Mouse (Mus musculus): ENCODE measurements at regions not wholly inside any gene's neighbourhood (a gene's known extent, or its start where the extent isn't known, plus 50 kb on each side); places are given as distances from the start of the nearest gene placed in this dataset.

DNA sequence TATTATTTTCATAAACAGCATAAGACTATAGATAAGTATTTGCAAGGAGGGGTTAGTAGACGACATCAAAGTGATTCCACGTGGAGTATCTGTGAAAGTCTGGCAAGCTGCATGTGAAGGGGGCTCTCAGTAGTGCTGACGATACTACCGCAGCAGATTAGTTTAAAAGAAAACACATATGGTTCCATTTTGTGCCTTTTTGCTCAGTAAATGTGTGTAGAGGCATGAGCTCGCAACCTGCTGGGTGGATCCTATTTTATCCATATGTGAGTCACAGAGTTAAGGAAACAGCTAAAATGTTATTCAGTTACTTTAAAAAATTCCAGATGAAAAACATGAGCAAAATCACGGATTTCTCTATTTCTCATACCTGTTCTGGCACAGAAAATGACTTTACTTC is 325.4 kb downstream of the Tfec start:
- no peak for DNase-seq

DNA sequence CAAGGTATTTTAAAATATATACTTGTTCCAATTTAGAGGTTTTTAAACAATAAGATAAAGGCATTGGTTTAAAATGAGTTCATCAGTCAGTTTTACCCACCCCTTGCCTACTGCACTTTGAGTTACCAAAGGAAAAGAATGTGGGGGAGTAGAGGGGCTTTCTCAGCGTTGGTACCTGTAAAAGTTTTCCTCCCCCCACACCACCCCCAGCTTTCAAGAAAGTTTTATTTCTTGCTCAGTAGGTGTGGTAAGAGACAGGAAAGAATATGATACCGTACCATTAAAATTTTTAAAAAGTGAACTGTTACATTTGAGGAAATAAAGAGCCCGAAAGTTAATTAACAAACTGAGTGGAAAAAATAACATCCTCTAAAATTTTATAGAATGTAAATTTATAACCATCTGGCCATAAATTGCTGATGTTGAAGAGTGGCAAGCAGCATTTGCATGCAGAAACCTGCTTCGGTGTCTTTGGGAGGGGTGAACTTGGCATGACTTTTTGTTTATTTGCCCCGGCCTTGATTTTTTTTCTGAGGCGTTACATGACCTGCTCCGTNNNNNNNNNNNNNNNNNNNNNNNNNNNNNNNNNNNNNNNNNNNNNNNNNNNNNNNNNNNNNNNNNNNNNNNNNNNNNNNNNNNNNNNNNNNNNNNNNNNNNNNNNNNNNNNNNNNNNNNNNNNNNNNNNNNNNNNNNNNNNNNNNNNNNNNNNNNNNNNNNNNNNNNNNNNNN is 346.1 kb downstream of the Tfec start:
- DNase-seq = no peak

DNA sequence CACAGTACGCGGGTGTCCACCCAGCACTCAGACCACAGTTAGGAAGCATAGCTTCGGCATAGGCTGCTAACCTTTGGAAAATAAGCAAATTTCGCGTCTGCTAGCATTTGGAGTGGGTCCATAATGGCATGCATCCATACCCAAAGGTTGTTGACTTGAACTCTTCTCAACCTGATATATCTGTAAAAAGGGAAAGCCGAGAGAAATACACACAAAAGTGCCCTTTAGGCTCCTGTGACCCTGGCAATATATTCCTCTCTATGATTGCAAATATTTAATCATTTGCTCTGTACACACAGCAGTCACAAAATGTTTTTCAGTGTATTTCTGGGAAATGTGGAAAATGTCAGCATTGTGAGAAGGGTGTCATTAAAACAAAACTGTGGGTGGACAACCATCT is 347.1 kb downstream of the Tfec start:
- DNase-seq = peak in 1 of 2 experiments; percentile 3

DNA sequence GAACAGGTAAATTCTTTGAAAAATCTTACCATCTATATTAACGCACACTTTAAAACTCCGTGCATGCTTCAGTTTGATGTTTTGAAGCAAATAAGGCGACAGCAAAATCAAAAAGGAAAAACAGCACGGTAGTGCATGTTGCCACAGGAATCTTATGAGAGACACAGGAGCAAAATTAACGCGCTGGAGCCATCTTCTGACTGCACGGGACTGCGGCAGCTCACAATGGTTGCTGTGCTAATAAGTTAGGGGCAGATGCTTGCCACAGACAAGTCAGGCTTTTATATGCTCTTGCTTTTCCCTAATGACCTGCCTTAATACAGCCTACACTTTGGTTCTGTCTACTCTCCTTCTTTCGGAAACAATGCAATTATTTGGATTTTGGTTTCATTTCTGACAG is 347.8 kb downstream of the Tfec start:
- peak; percentile 17 to 25 for DNase-seq

DNA sequence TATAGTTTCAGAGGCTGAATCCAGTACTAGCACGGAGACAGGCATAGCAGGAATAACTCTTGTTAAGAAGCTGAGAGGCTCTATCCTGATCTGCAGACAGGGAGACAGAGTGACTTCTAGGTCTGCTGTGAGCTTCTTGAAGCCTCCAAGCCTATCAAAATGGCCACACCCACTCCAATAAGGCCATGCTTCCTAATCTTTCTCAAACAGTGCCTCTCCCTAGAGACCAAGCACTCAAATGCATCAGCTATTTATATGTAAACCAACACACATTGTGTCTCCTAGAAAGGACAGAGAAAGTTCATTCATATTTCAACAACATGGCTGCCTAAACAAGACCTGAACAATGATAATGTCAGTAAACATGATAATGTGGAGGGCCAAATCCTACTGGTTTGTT is 384.2 kb downstream of the Tfec start:
- DNase-seq = no peak

DNA sequence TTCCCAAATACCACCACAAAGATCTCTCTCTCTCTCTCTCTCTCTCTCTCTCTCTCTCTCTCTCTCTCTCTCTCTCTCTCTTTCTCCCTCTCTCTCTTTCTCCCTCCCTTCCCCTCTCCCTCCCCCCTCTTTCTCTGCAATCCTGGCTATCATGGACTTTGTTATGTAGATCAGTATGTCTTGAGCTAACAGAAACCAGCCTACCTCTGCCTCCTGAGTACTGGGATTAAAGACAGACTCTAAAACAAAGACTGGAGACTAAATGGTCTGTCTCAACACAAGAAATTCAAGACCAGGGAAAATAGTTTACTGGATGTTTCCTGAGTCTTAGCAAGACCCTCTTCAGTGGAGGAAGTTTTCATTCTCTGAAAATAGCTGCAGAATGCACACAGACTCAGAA is 384.7 kb downstream of the Tfec start:
- DNase-seq = no peak

DNA sequence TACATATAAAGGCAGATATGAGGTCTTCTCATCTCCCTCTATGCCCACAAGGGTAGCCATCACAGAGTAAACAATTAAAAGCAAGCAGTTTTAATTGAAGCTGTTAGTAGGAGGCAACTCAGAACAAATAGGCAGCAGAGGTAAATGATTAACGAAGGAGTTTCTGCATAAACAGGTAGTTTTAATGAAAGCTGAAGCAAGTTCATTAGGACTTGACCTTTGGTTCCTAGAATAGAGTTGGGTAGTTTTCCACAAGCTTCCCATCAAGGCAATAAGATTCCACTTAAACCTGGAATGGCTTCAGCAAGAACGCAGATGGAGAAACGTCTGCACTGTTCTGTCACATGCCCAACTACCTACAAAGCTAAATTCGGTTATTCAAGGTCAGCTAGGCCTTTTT is 394.4 kb downstream of the Tfec start:
- DNase-seq = no peak

DNA sequence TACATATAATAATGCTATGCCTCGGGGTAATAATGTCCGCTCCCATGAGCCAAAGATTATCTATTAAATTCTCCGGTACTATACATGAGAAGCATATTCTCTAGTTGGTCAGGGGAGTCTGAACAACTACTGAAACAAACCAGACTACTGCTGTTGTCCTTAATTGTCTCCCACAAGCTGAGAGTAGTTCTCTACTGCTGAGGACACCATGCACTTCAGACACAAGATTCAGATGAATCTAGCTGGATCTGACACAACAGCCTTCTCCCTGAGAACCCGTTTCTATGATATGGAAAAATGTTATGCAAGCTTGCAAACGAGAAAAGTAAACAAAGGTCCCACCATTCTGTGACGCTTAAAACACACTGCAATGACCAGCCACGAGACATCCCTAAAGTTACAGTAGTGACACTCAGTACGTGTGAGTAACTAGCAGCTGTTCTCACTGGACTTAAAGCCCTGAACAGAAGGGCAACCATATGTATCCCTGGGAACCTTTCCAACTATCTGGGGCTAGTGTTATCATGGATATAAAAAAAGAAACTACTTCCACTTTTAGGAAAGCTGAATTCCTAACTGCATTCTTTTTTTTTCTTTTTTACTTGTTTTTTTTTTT is 411.1 kb downstream of the Tfec start:
- peak; percentile 22 to 48 for DNase-seq

DNA sequence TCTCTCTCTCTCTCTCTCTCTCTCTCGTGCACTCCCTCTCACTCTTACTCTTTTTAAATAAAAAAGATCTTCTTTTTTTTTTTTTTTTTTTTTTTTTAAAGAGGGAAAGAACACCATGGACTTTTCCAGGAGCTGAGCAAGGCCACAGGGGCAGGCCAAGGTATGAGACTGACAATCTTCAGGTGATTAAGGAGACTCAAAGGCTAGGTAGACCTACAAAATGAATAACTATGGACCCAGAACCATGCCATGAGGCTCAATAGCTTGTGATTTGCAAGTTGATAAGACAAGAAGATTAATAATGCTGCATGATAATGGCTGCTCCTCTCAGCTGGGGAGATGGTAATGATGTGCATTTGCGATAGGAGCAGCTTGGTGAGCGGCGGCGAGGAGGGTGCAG is 414.9 kb downstream of the Tfec start:
- DNase-seq = no peak

DNA sequence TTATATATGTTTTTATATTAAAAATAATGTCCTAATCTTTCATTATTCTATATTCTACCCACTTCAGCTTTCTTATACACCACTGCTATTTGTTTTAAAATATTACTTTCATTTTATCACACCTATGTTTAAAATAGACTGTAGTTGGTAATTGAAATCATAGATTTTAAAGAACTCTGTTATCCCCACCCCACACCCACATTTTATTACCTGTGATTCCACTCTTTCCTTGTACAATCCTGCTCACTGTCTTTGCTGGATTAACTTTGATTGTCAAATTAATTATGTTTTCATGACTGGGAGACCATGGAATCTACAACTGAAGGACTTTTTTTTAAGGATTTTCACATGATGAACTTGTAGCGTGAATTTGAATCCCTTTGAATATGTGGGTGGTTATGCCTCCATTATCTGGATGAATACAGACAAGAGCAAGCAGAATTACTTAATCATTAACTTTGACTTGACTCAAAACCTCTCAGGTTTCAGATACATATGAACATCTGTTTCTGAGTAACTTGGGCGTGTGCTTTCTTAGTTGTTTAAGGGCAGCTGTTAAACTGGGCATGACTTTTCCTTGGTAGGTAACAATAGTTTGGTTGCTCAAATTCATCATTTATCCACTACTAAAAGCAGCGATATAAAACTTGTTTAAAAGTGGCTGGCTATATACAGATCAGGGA is 429.4 kb downstream of the Tfec start:
- DNase-seq = no peak

DNA sequence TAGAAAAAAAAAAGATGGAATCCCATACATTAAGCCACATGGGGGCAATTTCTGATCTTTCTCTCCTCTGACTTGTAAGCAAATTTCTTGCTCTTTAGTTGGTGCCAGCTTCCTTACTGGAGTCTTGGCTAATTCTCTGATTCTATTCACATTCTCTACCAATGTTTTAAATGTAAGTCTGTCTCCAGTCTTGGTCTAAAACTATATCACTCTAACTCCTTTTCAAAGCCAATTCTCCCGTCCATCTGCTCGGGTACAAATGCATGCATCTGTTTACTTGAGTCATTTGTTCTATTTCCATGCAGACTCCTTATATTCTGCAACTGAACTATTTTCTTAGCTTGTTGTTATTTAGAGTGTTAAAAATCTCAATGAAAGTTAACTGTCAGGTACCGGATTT is 440.0 kb downstream of the Tfec start:
- DNase-seq = no peak

All from cerebellum, postnatal 25 days (tissue).